Mouse (Mus musculus) heart, adult 2 months (tissue): Measurements from ENCODE around the gene Zbed4. TPM values are rescaled to one million over a fixed set of nuclear protein-coding genes. Genes with fewer than 3 reads are reported as not detected.
"Not testable (repeated sequence)": the region's sequence is repeated elsewhere in the genome, so short reads cannot be mapped to it uniquely, and the experiment has no call there.

Experiments used
- DNase-seq, 2 experiments: peaks; one replicate each; pipeline ENCODE4 v3.0.0; 2021
- H3K27ac ChIP-seq: fragments of 200-600 bp; 2 replicates; pipeline ENCODE4 v1.8.1; 2022
- H3K27me3 ChIP-seq: fragments of 200-500 bp; 2 replicates; pipeline ENCODE4 v1.6.1; 2012; ENCODE audit warnings: mild to moderate bottlenecking, low read length, inconsistent platforms, mixed read lengths; ENCODE audit not compliant: control insufficient read depth, insufficient read depth
- H3K36me3 ChIP-seq: fragments of 200-500 bp; 2 replicates; pipeline ENCODE4 v1.6.1; 2012; ENCODE audit warnings: low read length, inconsistent platforms; ENCODE audit not compliant: control insufficient read depth, insufficient read depth
- H3K4me1 ChIP-seq: fragments of 200-500 bp; 2 replicates; pipeline ENCODE4 v1.6.1; 2011; ENCODE audit warnings: low read length; ENCODE audit not compliant: control insufficient read depth, insufficient read depth
- H3K4me3 ChIP-seq: fragments of 200-600 bp; 2 replicates; pipeline ENCODE4 v1.8.1; 2022
- H3K79me2 ChIP-seq: fragments of 200-500 bp; replicated peaks from 2 replicates; pipeline ENCODE4 v1.6.1; 2012; ENCODE audit warnings: mild to moderate bottlenecking, inconsistent platforms, low read length, moderate library complexity, mixed read lengths; ENCODE audit not compliant: control insufficient read depth, insufficient read depth
- H3K9ac ChIP-seq: fragments of 200-500 bp; 2 replicates; pipeline ENCODE4 v1.6.1; 2012; ENCODE audit warnings: low read depth, mild to moderate bottlenecking, control low read depth, inconsistent platforms, low read length, mixed read lengths
- CTCF ChIP-seq: fragments of 200-600 bp; IDR thresholded peaks from 2 replicates; pipeline ENCODE4 v1.8.1; 2022; ENCODE audit warnings: antibody characterized with exemption, mild to moderate bottlenecking, moderate library complexity
- EP300 ChIP-seq: fragments of 200-500 bp; IDR thresholded peaks from 2 replicates; pipeline ENCODE4 v1.6.1; 2011; ENCODE audit warnings: low read depth, low read length, control low read depth; ENCODE audit not compliant: insufficient read depth
- POLR2A ChIP-seq: fragments of 200-500 bp; IDR thresholded peaks from 2 replicates; pipeline ENCODE4 v1.6.1; 2011; ENCODE audit warnings: mild to moderate bottlenecking, low read depth, low read length, control low read depth; ENCODE audit not compliant: insufficient read depth
- WGBS: fragments of 180-500 bp; shearing (Covaris S2); methylation state at CpG from one replicate; pipeline ENCODE4 v1.1.7; 2018; 5-methylcytosine and 5-hydroxymethylcytosine counted together
- intact Hi-C: fragments of 180-260 bp; cut with DNase I; formaldehyde crosslinking; loops from one replicate; pipeline ENCODE4 v1.15.1; 2025
- polyA plus RNA-seq: library from polyadenylated mRNA; depleted of rRNA; stranded (reverse); fragments of >200 nt; gene quantifications from 2 replicates; pipeline ENCODE4 v1.2.3, GENCODE M21; 2012
- total RNA-seq, 2 experiments: library from RNA; stranded (reverse); gene quantifications; 2 replicates each; pipeline ENCODE4 v1.2.3; 2021

Zbed4 gene
- total and polyA plus RNA-seq, 3 experiments: 3.3 to 9.1 (median 8.2) TPM

GRCm38 (mm10) chr15:88774630-88775029 is 23.2 kb downstream of the Zbed4 start:
- H3K27ac ChIP-seq, H3K4me3 ChIP-seq, H3K79me2 ChIP-seq, intact Hi-C loops, H3K36me3 ChIP-seq, H3K4me1 ChIP-seq, DNase-seq, H3K27me3 ChIP-seq, H3K9ac ChIP-seq: not testable (repeated sequence)
- TF ChIP-seq CTCF: peak; percentile 44
- WGBS: 90% methylated on average over 5 of the region's 5 CpGs

GRCm38 (mm10) chr15:88792140-88792850 is 40.8 kb downstream of the Zbed4 start:
- H3K27ac ChIP-seq: no peak overlapping the region
- no peak for TF ChIP-seq POLR2A
- no peak for TF ChIP-seq EP300
- no peak for TF ChIP-seq CTCF
- intact Hi-C loops: no loop called here
- H3K27me3 ChIP-seq: no peaks in the 10 kb centered on the region
- DNase-seq: no peak
- H3K9ac ChIP-seq: no peak overlapping the region
- 80% methylated on average over 4 of the region's 4 CpGs for WGBS
- no peaks in the 10 kb centered on the region for H3K4me1 ChIP-seq
- no peak overlapping the region for H3K4me3 ChIP-seq
- no peaks in the 10 kb centered on the region for H3K36me3 ChIP-seq
- no peaks in the 10 kb centered on the region for H3K79me2 ChIP-seq

- H3K9ac ChIP-seq, H3K4me1 ChIP-seq, H3K27ac ChIP-seq, H3K27me3 ChIP-seq, H3K79me2 ChIP-seq, H3K4me3 ChIP-seq, intact Hi-C loops, DNase-seq, H3K36me3 ChIP-seq: not testable (repeated sequence)
- WGBS: 78% methylated on average over 5 of the region's 5 CpGs
Measured at GRCm38 (mm10) chr15:88794729-88795128, 43.3 kb downstream of the Zbed4 start.

- DNase-seq: no peak
- no peaks in the 10 kb centered on the region for H3K27me3 ChIP-seq
- no peak overlapping the region for H3K27ac ChIP-seq
- H3K4me1 ChIP-seq: no peaks in the 10 kb centered on the region
- no peak overlapping the region for H3K4me3 ChIP-seq
- no peak overlapping the region for H3K9ac ChIP-seq
- H3K79me2 ChIP-seq: no peaks in the 10 kb centered on the region
- 72% methylated on average over 11 of the region's 11 CpGs for WGBS
- no peaks in the 10 kb centered on the region for H3K36me3 ChIP-seq
- intact Hi-C loops: no loop called here
- TF ChIP-seq EP300 (no peak), POLR2A (no peak), CTCF (no peak)
Measured at GRCm38 (mm10) chr15:88799950-88800371, 48.5 kb downstream of the Zbed4 start.

- no peak for DNase-seq
- intact Hi-C loops: no loop called here
- no peaks in the 10 kb centered on the region for H3K79me2 ChIP-seq
- no peaks in the 10 kb centered on the region for H3K36me3 ChIP-seq
- H3K9ac ChIP-seq: no peak overlapping the region
- 73% methylated on average over 6 of the region's 6 CpGs for WGBS
- H3K27ac ChIP-seq: no peak overlapping the region
- TF ChIP-seq CTCF: no peak
- no peak for TF ChIP-seq EP300
- no peak for TF ChIP-seq POLR2A
- H3K4me1 ChIP-seq: no peaks in the 10 kb centered on the region
- no peak overlapping the region for H3K4me3 ChIP-seq
- H3K27me3 ChIP-seq: no peaks in the 10 kb centered on the region
Measured at GRCm38 (mm10) chr15:88800921-88801354, 49.5 kb downstream of the Zbed4 start.

- H3K27ac ChIP-seq: no peak overlapping the region
- no peak overlapping the region for H3K4me3 ChIP-seq
- intact Hi-C loops: no loop called here
- no peak for DNase-seq
- H3K4me1 ChIP-seq: no peaks in the 10 kb centered on the region
- H3K79me2 ChIP-seq: no peaks in the 10 kb centered on the region
- 83% methylated on average over 3 of the region's 3 CpGs for whole genome bisulfite sequencing
- no peaks in the 10 kb centered on the region for H3K27me3 ChIP-seq
- no peak overlapping the region for H3K9ac ChIP-seq
- TF ChIP-seq EP300: no peak
- TF ChIP-seq CTCF: no peak
- no peak for TF ChIP-seq POLR2A
- no peaks in the 10 kb centered on the region for H3K36me3 ChIP-seq
Measured at GRCm38 (mm10) chr15:88801903-88802302, 50.4 kb downstream of the Zbed4 start.

GRCm38 (mm10) chr15:88802348-88802747 is 50.9 kb downstream of the Zbed4 start:
- WGBS: 83% methylated on average over 6 of the region's 6 CpGs

More at GRCm38 (mm10) chr15:88802348-88802747, 50.9 kb downstream of the Zbed4 start:
- H3K36me3 ChIP-seq: no peaks in the 10 kb centered on the region
- H3K9ac ChIP-seq: no peak overlapping the region
- no peak overlapping the region for H3K4me3 ChIP-seq
- no peak for TF ChIP-seq CTCF
- TF ChIP-seq POLR2A: no peak
- TF ChIP-seq EP300: no peak
- no peak for DNase-seq
- H3K79me2 ChIP-seq: no peaks in the 10 kb centered on the region
- no peaks in the 10 kb centered on the region for H3K4me1 ChIP-seq
- no peaks in the 10 kb centered on the region for H3K27me3 ChIP-seq
- H3K27ac ChIP-seq: no peak overlapping the region
- intact Hi-C loops: no loop called here
